Mouse (Mus musculus) myocyte (in vitro differentiated cells): ENCODE results near the gene Vwa5a. TPM values are rescaled to one million over a fixed set of nuclear protein-coding genes. Genes with fewer than 3 reads are reported as not detected.

Experiments
- H3K27me3 ChIP-seq: one replicate; pipeline ENCODE4 v1.6.1; 2011; ENCODE audit not compliant: control insufficient read depth, insufficient read depth, insufficient read length
- H3K36me3 ChIP-seq: one replicate; pipeline ENCODE4 v1.6.1; 2011; ENCODE audit not compliant: control insufficient read depth, insufficient read depth
- H3K4me2 ChIP-seq: one replicate; pipeline ENCODE4 v1.6.1; 2011; ENCODE audit warnings: low read depth, control low read depth
- H3K4me3 ChIP-seq: one replicate; pipeline ENCODE4 v1.5.1; 2011; ENCODE audit warnings: mild to moderate bottlenecking, control low read depth, moderate library complexity
- H3K79me2 ChIP-seq: one replicate; pipeline ENCODE4 v1.6.1; 2011; ENCODE audit not compliant: control insufficient read depth, insufficient read depth
- H3ac ChIP-seq: one replicate; pipeline ENCODE4 v1.6.1; 2011; ENCODE audit not compliant: control insufficient read depth, insufficient read length
- CEBPB ChIP-seq: IDR thresholded peaks from 2 replicates; pipeline ENCODE4 v1.6.1; 2011; ENCODE audit warnings: mild to moderate bottlenecking, moderate library complexity; ENCODE audit not compliant: poor library complexity, insufficient read depth, severe bottlenecking
- E2F4 ChIP-seq: IDR thresholded peaks from one replicate; pipeline ENCODE4 v1.6.1; 2011; ENCODE audit warnings: mild to moderate bottlenecking, control low read depth, moderate library complexity; ENCODE audit not compliant: insufficient read depth
- MAX ChIP-seq: IDR thresholded peaks from one replicate; pipeline ENCODE4 v1.6.1; 2011; ENCODE audit warnings: low read depth, mild to moderate bottlenecking, control low read depth
- MYOD1 ChIP-seq, 3 experiments: IDR thresholded peaks; one replicate each; pipeline ENCODE4 v1.6.1; 2011; ENCODE audit warnings: control low read depth in 2 of 3, low read depth in 2 of 3, mild to moderate bottlenecking in 2 of 3, moderate library complexity in 1 of 3; ENCODE audit not compliant: insufficient read length in 2 of 3, control insufficient read depth in 1 of 3
- MYOG ChIP-seq, 3 experiments: IDR thresholded peaks; one replicate each; pipeline ENCODE4 v1.6.1; 2011; ENCODE audit warnings: control low read depth in 2 of 3, low read depth in 2 of 3, mild to moderate bottlenecking in 2 of 3; ENCODE audit not compliant: insufficient read length in 2 of 3, control insufficient read depth in 1 of 3, insufficient read depth in 1 of 3
- POLR2A ChIP-seq: IDR thresholded peaks from one replicate; pipeline ENCODE4 v1.6.1; 2011; ENCODE audit warnings: low read depth, mild to moderate bottlenecking, control low read depth, moderate library complexity; ENCODE audit not compliant: insufficient read length
- POLR2AphosphoS2 ChIP-seq: IDR thresholded peaks from one replicate; pipeline ENCODE4 v1.6.1; 2011; ENCODE audit warnings: low read depth, control low read depth; ENCODE audit not compliant: insufficient read length
- REST ChIP-seq: IDR thresholded peaks from one replicate; pipeline ENCODE4 v1.6.1; 2011; ENCODE audit warnings: mild to moderate bottlenecking, control low read depth, moderate library complexity; ENCODE audit not compliant: insufficient read depth, insufficient read length
- SRF ChIP-seq: IDR thresholded peaks from one replicate; pipeline ENCODE4 v1.6.1; 2011; ENCODE audit warnings: low read depth; ENCODE audit not compliant: control insufficient read depth, insufficient read length
- TCF12 ChIP-seq: IDR thresholded peaks from one replicate; pipeline ENCODE4 v1.6.1; 2011; ENCODE audit warnings: mild to moderate bottlenecking, control low read depth; ENCODE audit not compliant: poor library complexity, insufficient read depth, severe bottlenecking
- TCF3 ChIP-seq: IDR thresholded peaks from one replicate; pipeline ENCODE4 v1.6.1; 2011; ENCODE audit warnings: low read depth, control low read depth; ENCODE audit not compliant: insufficient read length
- USF1 ChIP-seq: IDR thresholded peaks from one replicate; pipeline ENCODE4 v1.6.1; 2011; ENCODE audit warnings: low read depth, mild to moderate bottlenecking, control low read depth, moderate library complexity
- polyA plus RNA-seq: library from polyadenylated mRNA; unstranded; fragments of >200 nt; fragmentation: generic; extraction: Trizol; gene quantifications from one replicate; pipeline ENCODE4 v1.2.1, GENCODE M21; 2012; ENCODE audit warnings: missing spikeins

The Vwa5a gene
- 10.3 TPM for polyA plus RNA-seq

DNA sequence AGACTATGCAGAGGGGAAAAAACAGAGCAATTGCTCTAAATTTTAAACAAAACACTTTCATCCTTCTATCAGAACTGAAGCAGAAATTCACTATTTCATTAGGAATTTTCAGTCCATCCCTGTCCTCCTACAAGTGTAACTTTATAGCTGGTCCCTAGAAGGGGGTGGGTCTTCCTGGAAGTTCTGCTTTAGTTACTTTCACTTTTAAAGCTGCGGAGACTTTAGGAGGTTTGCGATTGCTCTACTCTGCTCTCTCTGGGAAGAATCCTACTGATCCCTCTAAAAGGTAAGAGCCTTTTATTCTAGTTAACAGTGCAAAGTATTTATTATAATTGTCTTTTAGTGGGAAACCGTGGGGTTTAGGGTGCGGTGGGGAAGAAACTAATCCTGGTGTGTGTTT, at the start of gene Vwa5a:
Vwa5a (plus strand) TSS at position 167 of the 400 bp plus-strand sequence.
- Histone ChIP-seq H3K79me2 (no peaks in the 10 kb centered on the region), H3K4me3 (peak within 1 kb of the TSS; percentile 44), H3K4me2 (peak within 1 kb of the TSS; percentile 75), H3K36me3 (no peaks in the 10 kb centered on the region), H3K27me3 (no peaks in the 10 kb centered on the region), H3ac (no peak within 1 kb of the TSS)
- TF ChIP-seq REST (no peak), USF1 (no peak), E2F4 (no peak), TCF12 (no peak), MYOD1 (IDR thresholded peaks at IDR 0.05; ENCODE audit: control insufficient read depth in 1 of 3, insufficient read length in 2 of 3, low read depth in 2 of 3) (no peak), POLR2A (no peak), POLR2AphosphoS2 (no peak), MYOG (IDR thresholded peaks at IDR 0.05; ENCODE audit: control insufficient read depth in 1 of 3, insufficient read depth in 1 of 3, insufficient read length in 2 of 3, low read depth in 2 of 3) (no peak), MAX (no peak), SRF (no peak), TCF3 (no peak), CEBPB (no peak)

DNA sequence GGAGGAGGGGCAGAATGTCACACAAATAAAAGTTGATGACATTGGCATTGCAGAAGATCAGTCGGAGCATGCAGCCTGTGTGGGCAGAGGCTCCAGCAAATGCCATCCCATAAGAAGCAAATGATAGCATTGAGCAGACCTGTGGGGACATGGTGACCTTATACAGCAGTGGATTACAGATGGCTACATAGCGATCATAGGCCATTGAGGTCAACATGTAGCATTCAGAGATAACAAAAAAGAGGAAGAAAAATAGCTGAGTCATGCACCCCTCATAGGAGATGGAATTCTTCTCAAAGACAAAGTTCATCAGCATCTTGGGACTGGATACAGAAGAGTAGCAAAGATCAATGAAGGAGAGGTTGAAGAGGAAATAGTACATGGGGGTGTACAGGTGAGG, 45.2 kb upstream of the Vwa5a start:
- no peaks in the 10 kb centered on the region for H3K79me2 ChIP-seq
- H3K4me2 ChIP-seq, result no peak overlapping the region
- no peak overlapping the region for H3ac ChIP-seq

DNA sequence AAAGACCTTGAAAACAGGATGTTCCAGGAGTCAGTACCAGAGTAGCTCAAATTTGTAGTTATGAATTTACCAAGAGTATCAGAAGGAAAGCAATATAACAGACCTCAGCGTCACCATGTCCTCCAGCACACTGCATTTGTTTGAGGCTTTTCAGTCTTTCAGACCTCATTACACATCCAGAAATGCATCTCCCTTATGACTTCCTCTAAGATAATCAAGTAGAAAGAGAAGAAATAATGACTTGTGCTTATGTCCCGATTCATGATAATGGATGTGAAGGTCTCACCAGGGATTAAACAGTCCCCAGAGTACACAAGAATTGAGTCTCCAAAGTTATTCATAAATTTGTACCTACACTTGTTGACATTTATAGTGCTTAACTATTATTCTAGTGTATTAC, 43.6 kb upstream of the Vwa5a start, which contains the start of gene Olfr918:
Olfr918 (minus strand) TSS at position 101 of the 400 bp plus-strand sequence.
- Histone ChIP-seq H3K79me2 (no peaks in the 10 kb centered on the region), H3K36me3 (no peaks in the 10 kb centered on the region), H3K27me3 (no peaks in the 10 kb centered on the region), H3K4me3 (no peak within 1 kb of the TSS), H3K4me2 (no peak within 1 kb of the TSS), H3ac (no peak within 1 kb of the TSS)
- TF ChIP-seq MYOD1 (IDR thresholded peaks at IDR 0.05; ENCODE audit: control insufficient read depth in 1 of 3, insufficient read length in 2 of 3, low read depth in 2 of 3) (no peak), MYOG (IDR thresholded peaks at IDR 0.05; ENCODE audit: control insufficient read depth in 1 of 3, insufficient read depth in 1 of 3, insufficient read length in 2 of 3, low read depth in 2 of 3) (no peak), MAX (no peak), TCF3 (no peak)

More for the DNA sequence above, 45.2 kb upstream of the Vwa5a start:
- TF ChIP-seq MYOD1 (IDR thresholded peaks at IDR 0.05; ENCODE audit: control insufficient read depth in 1 of 3, insufficient read length in 2 of 3, low read depth in 2 of 3) (no peak), TCF12 (no peak), MAX (no peak), POLR2AphosphoS2 (no peak), E2F4 (no peak), REST (no peak), POLR2A (no peak), CEBPB (no peak), SRF (no peak), TCF3 (no peak), MYOG (IDR thresholded peaks at IDR 0.05; ENCODE audit: control insufficient read depth in 1 of 3, insufficient read depth in 1 of 3, insufficient read length in 2 of 3, low read depth in 2 of 3) (no peak)
- Histone ChIP-seq H3K4me3 (no peak overlapping the region), H3K36me3 (no peaks in the 10 kb centered on the region), H3K27me3 (no peaks in the 10 kb centered on the region)

DNA sequence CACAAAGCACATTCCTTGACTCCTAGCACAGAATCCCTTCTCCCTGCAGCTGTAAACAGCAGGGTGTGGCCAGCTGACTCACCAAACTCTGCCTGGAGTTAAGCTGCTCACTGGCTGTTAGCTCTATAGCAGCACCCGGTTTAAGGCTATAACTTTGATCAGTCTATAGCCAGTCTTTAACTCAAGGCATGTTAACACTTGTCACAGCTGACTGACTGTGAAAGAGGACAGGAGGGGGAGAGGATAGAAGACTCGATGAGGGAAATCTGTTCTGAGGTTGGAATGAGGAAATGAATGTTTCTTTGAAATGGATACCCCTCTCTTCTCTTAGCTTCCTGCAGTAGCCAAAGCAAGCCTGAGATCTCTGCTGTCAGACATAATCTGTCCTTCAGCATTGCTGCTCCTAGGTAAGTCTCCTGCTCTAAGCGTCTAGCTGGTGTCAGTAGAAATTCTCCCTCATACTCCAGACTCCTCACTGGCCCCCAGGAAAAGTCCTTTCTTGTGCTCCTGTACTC, 916 bp downstream of the Vwa5a start:
- peaks cover 6% of the 10 kb centered on the region for H3K36me3 ChIP-seq
- H3K79me2 ChIP-seq, result no peaks in the 10 kb centered on the region
- peak overlapping the region; percentile 44 for H3K4me3 ChIP-seq
- H3K27me3 ChIP-seq, result no peaks in the 10 kb centered on the region
- H3K4me2 ChIP-seq, result peak overlapping the region; percentile 75
- TF ChIP-seq USF1 (no peak), SRF (no peak), TCF12 (no peak), MAX (no peak)
- no peak overlapping the region for H3ac ChIP-seq

DNA sequence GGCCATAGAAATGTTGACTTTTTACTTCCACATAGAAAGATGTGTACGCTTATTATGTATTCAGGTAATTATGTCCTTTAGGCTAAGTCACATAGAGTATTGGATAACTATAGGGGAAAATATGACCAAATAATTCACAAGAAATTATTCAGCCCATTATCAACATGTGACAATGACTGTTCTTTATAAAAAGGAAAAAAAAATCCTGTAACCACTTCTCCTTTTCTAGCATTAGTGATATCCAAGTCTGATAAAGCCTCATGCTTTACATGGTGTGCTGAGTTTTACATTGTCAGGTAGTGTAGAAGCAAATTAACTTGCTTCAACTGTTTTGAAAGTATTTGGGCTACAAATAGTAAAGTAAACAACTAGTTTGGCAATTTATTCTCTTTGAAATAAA, 6.0 kb downstream of the Vwa5a start:
- Histone ChIP-seq H3ac (no peak overlapping the region), H3K79me2 (no peaks in the 10 kb centered on the region), H3K36me3 (peaks cover 13% of the 10 kb centered on the region), H3K4me2 (no peak overlapping the region), H3K4me3 (no peak overlapping the region), H3K27me3 (no peaks in the 10 kb centered on the region)
- no peak for TF ChIP-seq MYOG (IDR thresholded peaks at IDR 0.05; ENCODE audit: control insufficient read depth in 1 of 3, insufficient read depth in 1 of 3, insufficient read length in 2 of 3, low read depth in 2 of 3)
- TF ChIP-seq SRF, result no peak
- TF ChIP-seq E2F4, result no peak
- TF ChIP-seq TCF12, result no peak
- TF ChIP-seq CEBPB, result no peak
- no peak for TF ChIP-seq REST
- TF ChIP-seq POLR2A, result no peak
- TF ChIP-seq TCF3, result no peak
- no peak for TF ChIP-seq MAX
- no peak for TF ChIP-seq POLR2AphosphoS2
- TF ChIP-seq MYOD1 (IDR thresholded peaks at IDR 0.05; ENCODE audit: control insufficient read depth in 1 of 3, insufficient read length in 2 of 3, low read depth in 2 of 3), result no peak
- no peak for TF ChIP-seq USF1
